Mouse (Mus musculus): ENCODE data around the gene Clic4. TPM values are rescaled to one million over a fixed set of nuclear protein-coding genes. Genes with fewer than 3 reads are reported as not detected.

Gene Clic4
- total RNA-seq, 2 experiments from 2014 or later: 83.9 to 96.2 TPM

DNA sequence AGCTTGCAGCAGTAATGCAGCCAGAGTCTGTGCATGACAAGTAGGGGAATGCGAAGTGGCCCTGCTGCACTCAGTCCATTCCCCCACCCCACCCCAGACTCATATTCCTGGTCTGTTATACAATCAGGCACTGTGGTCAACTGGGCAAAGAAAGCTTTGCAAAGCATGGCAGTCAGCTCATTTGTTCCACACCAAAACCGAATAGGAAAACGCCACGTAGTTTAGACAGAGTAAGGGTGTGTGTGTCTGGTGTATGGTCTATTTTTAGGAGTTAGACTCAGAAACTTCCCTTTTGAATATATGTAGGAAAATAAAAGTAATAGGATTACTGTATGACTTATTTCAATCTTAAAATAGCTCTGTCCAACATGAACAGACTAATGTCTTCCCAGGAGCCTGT, 36.0 kb downstream of the Clic4 start:
- DNase-seq (ENCODE audit: low spot score in 2 of 2): no peak

DNA sequence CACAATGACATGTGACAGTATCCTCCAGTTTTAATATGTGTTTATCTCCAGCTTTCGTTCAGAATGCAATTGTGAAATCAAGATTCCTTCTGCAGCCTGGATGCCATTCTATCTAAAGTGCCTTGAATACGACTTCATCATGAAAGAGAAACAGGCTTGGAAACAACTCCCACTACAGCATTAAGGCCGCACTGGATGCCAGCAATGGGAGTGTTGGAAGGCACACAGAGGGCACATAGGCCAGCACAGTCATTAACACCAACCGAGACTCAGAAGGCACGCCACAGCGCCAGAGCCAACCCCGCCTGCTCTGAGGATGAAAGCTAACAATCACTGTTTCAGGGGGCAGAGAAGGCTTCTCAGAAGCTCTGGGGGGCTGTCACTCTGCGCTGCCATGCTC, 37.1 kb downstream of the Clic4 start:
- no peak for DNase-seq (ENCODE audit: low spot score in 2 of 2)

DNA sequence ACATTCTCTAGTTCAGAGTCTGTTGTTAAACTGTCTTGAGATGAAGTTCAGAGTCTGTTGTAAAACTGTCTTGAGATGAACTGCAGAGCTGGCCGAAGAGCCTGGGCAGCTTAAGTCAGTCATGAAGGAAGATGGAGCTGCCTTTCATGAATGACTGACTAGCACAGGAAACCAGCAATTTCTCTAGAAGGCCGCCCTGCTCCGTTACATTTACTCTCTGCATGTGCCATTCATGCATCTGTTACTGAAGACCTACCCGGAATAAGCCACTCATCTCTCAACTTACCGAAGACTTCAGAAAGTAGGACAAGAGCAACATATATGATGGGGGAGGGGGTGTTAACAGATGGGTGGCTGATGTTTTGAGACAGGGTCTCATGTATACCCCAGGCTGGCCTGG, 40.1 kb downstream of the Clic4 start:
- no peak for DNase-seq (ENCODE audit: low spot score in 2 of 2)

DNA sequence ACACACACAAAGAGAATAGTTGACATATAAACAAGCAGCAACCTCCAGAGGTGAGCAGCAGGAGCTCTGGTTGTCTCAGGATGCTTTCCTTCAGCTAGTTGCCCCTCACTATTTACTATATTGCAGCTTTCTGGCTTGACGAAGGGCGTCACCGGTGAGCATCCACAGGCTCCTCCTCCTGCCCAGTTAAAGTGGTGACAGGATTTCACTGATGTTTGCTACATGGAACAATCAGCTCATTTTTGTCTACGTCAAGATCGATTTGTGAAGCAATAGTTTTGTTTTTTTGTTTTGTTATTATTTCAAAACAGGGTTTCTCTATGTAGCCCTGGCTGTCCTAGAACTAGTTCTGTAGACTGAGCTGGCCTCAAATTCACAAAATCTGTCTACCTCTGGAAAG, 41.1 kb downstream of the Clic4 start:
- no peak for DNase-seq (ENCODE audit: low spot score in 2 of 2)

DNA sequence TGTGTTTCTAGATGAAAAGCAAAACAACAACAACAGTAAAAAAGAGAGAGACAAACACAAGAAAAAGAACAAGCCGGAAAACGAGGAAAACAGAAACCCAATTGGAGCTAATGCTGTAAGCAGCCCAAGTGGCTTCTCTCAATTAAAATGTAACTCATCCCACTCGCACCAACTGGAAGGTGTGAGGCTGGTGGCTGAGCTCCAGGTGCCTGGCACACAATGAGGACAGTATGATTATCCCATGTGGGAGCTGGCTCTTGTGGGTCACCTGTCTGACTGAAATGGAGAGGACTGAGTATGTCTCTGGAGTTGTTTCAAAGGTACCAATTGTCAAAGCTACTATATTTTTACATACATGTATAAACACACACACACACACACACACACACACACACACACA, 41.5 kb downstream of the Clic4 start:
- DNase-seq (ENCODE audit: low spot score in 2 of 2): no peak

DNA sequence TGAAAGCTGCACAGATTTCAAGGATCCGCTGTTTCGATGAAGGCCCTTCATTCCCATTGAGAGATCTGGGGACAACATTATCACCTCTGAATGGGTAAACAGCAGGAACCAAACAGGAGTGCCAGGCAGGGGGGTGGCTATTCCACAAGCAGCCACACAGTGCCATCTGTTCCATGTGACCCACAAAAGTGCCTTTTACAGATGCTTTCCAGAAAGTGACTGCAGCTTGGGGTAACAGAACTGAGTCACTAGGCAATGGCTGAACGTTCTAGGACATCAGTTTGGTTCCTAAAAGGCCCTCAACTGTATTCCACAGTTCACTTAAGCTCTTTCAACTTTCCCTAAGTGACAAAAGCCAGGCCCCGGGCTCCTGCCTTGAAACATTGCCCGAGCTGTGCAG, 42.0 kb downstream of the Clic4 start:
- no peak for DNase-seq (ENCODE audit: low spot score in 2 of 2)

DNA sequence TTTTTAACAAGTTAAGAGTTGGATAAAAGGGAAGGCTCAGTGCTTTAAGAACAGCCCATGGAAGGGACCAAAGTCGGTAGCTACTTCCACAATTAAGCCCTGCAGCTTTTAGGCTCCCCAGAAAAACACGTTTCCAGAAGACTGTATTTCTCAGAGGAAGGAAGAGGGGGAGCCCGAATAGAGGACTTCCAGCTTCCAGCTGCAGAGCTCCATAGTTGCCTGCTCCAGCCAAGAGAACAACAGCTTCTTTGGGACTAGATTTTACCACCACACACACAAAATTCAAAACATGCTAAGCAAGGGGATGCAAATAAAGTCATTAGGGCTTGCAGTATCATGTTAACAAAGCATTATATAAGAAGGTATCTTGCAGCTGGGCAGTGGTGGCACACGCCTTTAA, 42.7 kb downstream of the Clic4 start:
- no peak for DNase-seq (ENCODE audit: low spot score in 2 of 2)

DNA sequence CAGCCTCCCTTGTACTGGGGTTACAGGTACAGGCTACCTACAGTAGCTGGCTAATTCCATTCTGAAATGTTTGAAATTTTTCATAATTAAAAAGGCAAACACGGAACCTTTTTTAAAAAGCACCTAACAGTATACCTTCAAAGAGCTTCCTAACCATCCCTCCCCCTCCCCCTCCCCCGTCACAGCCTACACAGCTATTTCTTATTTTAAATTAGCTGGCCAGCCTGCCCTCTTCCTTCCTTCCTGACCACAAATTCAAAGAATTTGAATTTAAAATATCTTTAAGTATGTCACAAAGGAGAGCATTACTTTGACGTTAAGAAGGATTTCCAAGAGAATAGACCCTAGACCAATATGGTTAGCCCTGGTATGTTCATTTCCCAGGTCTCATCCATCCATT, 44.5 kb downstream of the Clic4 start:
- DNase-seq (ENCODE audit: low spot score in 2 of 2): no peak

DNA sequence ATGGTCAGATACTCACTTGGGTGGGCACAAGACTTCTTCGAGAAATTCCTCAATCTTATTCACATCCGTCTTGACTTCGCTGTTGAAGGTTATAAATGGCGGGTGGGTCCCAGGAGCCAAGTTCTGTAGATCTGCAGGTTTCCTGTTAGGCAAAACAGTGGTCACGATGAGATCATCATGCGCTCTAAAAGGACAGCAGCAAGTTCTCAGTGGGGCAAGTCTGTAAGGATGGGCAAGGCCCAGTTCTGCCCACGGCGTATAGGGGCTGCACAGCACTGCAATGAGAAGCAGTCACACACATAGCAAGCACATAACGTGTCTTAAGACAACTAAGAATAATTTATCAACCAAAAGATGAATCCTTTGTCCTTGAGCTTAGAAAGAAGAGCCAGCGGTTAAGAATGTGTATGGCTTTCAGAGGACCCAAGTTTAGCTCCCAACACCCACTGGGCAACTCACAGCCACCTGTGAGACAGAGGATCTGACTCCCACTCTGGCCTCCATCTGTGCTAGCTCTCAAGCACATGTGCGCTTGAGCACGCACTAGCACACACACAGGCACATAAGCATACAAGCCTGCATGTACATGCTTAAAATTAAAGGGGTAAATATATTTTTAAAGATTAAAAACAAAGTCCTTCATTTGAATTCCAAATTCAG, 46.5 kb downstream of the Clic4 start:
- DNase-seq (ENCODE audit: low spot score in 2 of 2): no peak

DNA sequence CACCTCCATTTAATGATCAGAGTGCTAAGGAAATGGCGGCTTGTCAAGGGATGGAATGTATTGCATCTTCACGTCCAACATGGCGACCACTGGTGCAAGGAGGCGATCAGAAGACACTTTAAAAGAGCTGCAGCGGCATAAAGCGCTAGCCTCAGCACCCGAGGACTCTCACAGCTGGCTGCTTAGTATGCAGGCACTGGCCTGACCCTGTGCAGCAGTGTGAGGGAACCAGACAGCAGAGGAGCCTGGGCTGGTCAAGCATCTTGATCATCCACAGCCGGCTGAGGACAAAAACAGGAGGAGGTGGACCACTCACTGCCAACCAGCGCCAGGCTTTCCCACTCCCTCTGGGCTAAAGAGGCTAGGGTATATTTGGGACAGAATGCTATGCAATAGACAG, 48.8 kb downstream of the Clic4 start:
- DNase-seq (ENCODE audit: low spot score in 2 of 2): no peak

DNA sequence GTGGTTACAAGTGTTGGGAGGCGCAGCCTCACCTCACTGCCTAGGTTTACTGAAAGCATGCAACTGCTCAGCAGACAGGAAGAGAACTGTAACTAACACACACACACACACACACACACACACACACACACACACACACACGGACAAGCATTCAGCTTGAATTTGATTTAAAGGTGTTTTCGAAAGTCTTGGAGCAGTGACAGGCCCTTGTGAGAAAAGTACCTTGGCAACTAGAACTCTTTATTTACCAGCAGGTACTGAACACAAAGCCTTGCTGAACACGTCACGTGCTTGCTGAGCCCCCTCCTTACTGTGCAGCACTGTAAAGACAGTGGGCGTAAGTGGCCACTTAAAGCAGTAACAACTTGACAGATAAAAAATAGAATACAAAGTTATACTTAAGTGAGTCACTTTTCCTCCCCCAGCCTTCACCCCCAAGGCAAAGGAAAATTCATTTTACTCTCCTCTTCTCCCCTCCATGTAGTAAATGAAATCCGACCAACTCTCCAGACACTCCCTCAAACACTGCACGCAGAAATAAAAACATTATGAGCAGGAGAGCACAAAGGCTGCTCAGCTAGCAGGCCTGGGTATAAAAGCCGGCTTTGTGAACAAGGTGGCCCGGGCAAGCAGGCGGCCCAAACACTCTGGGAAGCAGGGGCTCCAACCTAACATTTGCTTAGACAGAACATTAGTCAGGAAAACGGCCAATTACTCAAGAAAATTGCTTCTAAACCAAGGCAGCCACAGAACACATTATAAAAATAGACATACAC, 50.8 kb downstream of the Clic4 start:
- no peak for DNase-seq (ENCODE audit: low spot score in 2 of 2)

DNA sequence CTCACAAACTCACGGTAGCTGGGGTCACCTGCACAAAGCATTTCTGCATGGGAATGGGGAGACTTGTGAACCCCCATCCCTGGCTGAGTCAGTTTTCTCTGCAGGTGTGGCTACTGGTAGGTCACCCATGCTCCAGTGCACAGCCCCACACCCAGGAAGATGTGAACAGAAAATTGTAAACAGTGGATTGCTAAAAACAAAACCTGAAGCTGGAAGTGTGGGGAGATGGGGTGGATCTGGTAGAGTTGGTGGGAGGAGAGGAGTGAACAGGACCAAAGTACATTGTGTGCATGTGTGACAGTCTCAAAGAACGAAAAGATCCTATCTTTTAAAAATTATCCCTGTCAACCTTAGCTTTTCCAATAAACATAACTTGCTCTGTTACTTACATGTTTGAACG, 52.0 kb downstream of the Clic4 start:
- DNase-seq (ENCODE audit: low spot score in 2 of 2): no peak

DNA sequence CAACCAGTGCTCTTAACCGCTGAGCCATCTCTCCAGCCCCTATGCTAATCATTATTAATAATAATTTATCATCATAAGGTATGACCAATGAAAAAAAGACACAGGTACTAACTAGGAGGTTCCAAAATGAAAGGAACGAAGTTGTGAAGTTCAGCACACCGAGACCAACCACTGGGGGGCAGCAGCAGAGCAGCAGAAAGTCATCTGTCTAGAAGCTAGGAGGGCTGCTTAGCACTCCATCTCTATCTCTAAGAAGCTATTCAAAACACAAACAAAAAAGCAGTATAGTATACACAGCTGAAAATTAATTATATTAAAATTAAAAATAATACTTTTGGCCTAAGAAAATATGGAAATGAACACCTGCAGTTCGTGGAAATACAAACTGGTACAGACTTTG, 53.0 kb downstream of the Clic4 start:
- peak in 1 of 2 experiments; percentile 56 for DNase-seq (ENCODE audit: low spot score in 2 of 2)

DNA sequence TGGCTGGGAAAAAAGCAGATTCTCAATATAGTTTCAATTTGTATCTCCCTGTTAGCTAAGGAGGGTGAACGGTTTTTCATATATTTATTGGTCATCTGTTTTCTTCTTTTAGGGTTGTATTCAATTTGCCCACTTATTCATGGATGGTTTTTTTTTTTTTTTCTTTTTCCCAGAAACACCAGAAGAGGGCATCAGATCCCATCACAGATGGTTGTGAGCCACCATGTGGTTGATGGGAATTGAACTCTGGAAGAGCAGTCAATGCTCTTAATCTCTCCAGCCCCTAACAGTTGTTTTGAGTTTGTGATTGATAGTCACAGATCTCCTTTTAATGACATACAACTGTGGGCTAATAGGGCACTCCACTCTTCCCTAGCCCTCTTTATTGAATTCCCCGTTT, 62.8 kb downstream of the Clic4 start:
- DNase-seq (ENCODE audit: low spot score in 2 of 2): no peak

DNA sequence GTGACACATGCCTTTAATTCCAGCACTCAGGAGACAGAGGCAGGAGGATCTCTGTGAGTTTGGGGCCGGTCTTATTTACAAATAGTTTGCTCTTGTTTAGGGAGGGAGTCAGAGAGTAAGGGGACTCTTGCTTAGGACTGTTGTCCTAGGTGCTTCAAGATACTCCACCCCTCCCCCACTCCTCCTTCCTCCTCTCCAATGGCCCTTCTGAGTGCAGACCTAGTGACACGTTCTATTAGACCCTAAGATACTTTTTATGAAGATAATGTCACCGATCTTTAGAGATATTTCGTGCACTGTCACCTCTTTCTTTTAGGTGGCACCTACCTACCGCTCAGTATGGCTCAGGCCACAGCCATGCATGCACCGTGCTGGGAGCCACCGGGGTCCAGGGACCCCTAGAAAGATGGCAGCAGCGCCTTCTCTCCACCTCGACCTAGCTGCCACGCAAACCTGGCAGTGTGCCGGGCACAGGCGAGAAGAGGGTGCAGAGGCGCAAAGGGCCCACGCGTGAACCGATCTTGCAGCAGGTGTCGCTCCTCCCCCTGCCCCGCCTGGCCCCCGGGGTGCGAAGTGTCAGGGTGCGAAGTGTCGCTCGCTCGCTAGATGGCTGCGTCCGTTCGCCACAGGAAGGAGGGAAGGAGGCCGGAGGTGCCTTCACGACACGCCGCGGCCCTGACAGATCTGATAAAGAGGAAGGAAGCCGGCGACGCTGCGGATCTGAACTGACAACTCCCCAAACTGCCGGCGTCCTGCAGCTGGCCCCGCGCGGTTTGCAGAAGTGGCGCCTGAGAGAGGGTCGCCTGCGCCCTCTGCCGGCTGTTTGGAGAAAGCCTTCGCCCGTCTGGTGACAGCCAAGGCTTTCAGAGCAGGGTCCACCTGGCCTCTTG, 66.7 kb downstream of the Clic4 start:
- DNase-seq (ENCODE audit: low spot score in 2 of 2): peak; percentile 63 to 67

DNA sequence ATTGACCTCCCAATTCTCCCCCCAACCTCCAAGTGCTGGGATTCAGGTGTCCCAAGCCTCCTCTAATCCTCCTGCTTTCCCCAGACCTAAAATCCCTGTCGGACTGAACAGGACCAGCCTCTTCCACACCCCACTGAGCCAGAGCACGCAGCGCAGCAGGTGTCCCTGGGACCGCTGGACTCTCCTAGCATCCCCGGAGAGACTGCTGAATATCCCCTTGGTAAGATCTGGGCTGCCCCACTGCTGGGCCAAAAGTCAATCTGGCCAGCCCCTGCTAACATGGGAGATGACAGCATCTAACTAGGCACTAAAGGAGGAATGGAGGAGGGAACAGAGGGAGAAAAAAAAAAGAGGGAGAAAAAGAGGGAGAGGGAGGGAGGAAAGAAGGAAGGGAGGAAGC, 67.4 kb downstream of the Clic4 start:
- no peak for DNase-seq (ENCODE audit: low spot score in 2 of 2)

DNA sequence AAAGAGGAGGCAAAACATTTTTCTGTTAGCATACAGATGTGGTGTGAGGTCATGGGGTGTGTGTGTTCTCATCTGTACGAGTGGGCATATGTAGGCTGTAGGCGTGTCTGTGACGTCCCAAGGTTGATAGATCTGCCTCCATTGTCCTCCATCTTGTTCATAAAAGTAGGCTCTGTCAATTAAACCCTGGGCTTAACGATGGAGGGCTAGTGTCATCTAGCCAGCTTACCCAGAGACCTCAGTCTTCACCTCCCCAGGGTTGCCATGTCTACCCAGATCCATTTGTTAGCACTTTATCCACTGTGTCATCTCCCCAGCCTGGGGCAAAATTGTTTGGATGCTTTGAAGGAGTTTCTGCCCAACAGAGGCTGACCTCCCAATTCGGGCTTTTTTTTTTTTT, 67.9 kb downstream of the Clic4 start:
- DNase-seq (ENCODE audit: low spot score in 2 of 2): no peak

DNA sequence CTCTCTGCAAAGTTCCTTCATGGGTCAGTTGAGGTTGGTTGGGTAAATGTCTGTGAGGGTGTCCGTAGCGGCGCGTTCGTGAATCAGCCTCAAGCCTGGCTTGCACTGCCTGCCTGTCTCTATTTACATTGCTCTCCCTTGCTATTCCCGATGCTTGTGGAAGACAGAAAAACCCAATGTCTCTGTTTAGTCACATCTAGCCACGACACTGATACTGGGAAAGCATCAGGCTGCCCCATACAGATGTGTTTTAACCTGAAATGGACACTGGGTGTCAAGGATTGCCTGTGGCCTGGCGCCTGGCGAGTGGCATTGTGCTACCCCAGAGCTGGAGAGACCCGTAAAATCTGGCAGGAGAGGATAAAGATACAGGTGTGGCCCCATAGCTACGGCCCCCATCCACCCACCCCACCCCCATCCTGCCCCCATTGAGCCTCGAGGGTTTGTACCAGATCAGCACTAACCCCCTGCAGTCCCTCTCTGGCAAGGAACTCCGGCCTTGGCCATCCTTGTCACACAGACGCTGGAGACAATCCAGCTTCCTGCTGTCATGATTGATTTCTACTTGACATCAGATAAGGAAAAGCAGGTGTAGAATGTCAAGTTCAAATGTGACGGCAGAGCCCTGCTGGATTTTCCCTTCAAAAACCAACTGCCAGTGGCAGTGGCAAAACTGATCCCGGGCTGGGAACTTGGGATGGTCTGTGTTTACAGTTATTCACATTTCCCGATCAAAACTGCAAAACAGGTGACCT, 68.6 kb downstream of the Clic4 start:
- no peak for DNase-seq (ENCODE audit: low spot score in 2 of 2)

DNA sequence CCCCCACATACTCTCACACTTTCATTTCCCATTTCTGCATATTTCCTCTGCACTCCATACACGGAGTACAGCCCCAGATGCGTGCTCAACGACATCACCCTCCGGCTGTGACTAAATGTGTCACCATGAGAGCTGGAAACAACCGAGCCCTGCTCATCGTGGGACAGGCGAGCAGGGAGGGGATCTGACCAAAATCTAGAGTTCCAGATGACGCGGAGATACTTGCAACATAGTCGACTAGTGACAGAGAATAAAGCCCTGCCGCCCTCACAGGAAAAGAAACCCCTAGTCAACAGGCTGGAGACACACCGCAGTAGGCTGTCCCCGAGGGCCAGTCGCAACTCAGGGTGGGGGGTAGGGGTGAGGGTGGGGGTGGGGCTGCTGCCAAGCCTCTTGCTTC, 69.3 kb downstream of the Clic4 start:
- no peak for DNase-seq (ENCODE audit: low spot score in 2 of 2)

DNA sequence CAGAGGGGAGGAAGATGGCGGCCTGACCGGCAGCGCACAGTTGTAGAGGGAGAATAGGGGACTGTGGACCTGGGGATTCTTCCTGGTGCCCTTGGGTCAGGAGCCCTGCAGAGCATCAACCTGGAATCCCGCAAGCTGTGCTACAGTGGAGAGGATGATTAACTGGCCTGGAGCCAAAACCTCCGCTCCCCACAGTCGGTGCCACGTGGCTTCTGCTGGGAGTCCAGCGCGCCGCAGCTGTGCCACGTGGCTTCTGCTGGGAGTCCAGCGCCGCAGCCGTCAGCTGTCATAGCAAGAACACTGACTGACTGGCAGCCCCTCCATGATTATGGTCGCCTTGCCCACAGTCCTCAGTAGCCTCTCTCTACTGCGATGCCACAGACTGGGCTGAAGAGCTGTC, 70.8 kb downstream of the Clic4 start:
- DNase-seq (ENCODE audit: low spot score in 2 of 2): no peak

DNA sequence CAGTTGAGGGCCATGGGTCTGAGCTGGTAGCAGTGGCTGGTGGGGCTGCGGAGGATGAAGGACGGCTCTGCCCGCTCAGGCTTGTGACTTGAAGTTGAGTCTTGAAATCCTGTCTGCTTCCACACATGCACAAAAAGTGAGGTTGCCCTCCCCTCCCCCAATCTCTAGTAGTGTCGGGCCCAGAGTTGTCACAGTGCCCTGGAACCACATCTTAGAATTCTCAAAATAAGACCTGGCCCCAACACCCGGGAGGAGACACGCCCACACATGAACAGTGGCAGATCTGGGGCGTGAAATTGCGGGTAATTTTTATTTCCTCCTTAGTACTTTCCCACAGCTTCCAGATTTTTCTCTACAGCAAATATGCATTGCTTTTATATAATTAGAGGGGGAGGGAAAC, 74.8 kb downstream of the Clic4 start:
- no peak for DNase-seq (ENCODE audit: low spot score in 2 of 2)

Measured in adrenal gland, postnatal 4 days (tissue).